Mouse (Mus musculus) spleen, adult 2 months (tissue): ENCODE results near the gene Glis1.

Source experiments
- CTCF ChIP-seq: fragments of 200-500 bp; IDR thresholded peaks from 2 replicates; pipeline ENCODE4 v1.5.1; 2011; ENCODE audit warnings: mild to moderate bottlenecking, inconsistent platforms; ENCODE audit not compliant: insufficient read depth, insufficient read length, insufficient replicate concordance; ENCODE audit errors: extremely low read depth
- POLR2A ChIP-seq: fragments of 200-500 bp; IDR thresholded peaks from 2 replicates; pipeline ENCODE4 v1.6.1; 2011; ENCODE audit warnings: low read depth, low read length, inconsistent platforms

DNA sequence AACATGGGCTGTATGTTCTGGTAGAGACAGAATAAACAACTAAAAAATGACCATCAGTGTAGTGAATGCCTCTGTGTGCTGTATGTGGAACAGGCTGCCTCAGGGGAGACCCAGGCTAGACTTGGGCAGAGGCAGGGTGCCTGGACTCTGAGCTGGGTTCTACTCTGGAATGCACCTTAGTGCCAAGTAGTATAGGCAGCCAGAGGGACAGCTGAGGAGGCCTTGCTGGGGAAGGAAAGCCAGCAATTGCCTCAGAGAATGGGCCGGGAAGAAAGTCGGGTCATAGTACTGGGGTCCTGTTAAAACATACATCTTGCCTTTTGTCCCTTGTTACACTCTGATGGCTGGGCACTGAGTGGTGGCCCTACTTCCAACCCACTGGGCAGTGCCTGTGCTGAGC, 25.1 kb downstream of the Glis1 start:
- no peak for TF ChIP-seq CTCF
- TF ChIP-seq POLR2A = no peak
